Mouse (Mus musculus): ENCODE data around the gene Miga1. TPM values are rescaled to one million over a fixed set of nuclear protein-coding genes. Genes with fewer than 3 reads are reported as not detected.

The Miga1 gene
- polyA plus RNA-seq, 1 experiment from 2014 or later = 21.0 TPM

DNA sequence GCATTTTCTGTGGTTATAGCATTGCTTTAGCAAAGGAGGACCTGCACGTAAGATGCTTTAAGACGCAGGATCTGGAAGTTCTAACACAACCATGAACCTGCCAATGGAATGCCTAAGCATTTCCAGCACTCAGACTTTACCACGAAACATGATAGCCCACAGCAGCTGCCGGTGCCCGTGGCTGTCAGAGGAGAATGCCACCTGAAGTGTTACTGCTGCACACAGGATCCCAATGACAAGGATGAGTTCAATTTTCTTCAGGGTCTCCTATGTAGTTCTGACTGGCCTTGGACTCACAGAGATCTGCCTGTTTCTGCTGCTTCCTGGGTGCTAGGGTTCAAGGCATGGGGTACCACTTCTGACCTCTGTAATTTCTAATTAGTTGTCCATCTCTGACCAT lies 55.4 kb downstream of the Miga1 start:
- Histone ChIP-seq H3K4me1 (ENCODE audit: control insufficient read depth, insufficient read depth, low read length) (no peaks in the 10 kb centered on the region), H3K27ac (ENCODE audit: low read length) (no peak overlapping the region), H3K27me3 (ENCODE audit: control insufficient read depth, insufficient read depth, low read length) (no peaks in the 10 kb centered on the region), H3K9me3 (ENCODE audit: control insufficient read depth, low read depth, low read length) (no peaks in the 10 kb centered on the region), H3K4me2 (replicated peaks; ENCODE audit: low read depth, low read length) (no peak overlapping the region), H3K36me3 (ENCODE audit: control insufficient read depth, insufficient read depth, low read length) (peaks cover 5% of the 10 kb centered on the region; the same call in 1 of the 2 replicates), H3K9ac (replicated peaks; ENCODE audit: low read depth, low read length) (no peak overlapping the region), H3K4me3 (ENCODE audit: low read depth, low read length) (no peak overlapping the region)
- 84% methylated on average over 5 of the region's 5 CpGs for WGBS
- no peak for ATAC-seq (ENCODE audit: insufficient number of reproducible peaks, insufficient read depth, low FRiP score, low read depth)

- H3K9ac ChIP-seq (replicated peaks; ENCODE audit: low read depth, low read length) = no peak overlapping the region
- ATAC-seq (ENCODE audit: insufficient number of reproducible peaks, insufficient read depth, low FRiP score, low read depth) = no peak
- H3K4me2 ChIP-seq (replicated peaks; ENCODE audit: low read depth, low read length) = no peak overlapping the region
- H3K9me3 ChIP-seq (ENCODE audit: control insufficient read depth, low read depth, low read length) = no peaks in the 10 kb centered on the region
- no peak overlapping the region for H3K27ac ChIP-seq (ENCODE audit: low read length)
- H3K4me3 ChIP-seq (ENCODE audit: low read depth, low read length) = no peak overlapping the region
- no peaks in the 10 kb centered on the region for H3K27me3 ChIP-seq (ENCODE audit: control insufficient read depth, insufficient read depth, low read length)
- H3K36me3 ChIP-seq (ENCODE audit: control insufficient read depth, insufficient read depth, low read length) = peaks cover 5% of the 10 kb centered on the region; the same call in 1 of the 2 replicates
- H3K4me1 ChIP-seq (ENCODE audit: control insufficient read depth, insufficient read depth, low read length) = no peaks in the 10 kb centered on the region
- 94% methylated on average over 1 of the region's 1 CpGs for WGBS
Observed at GRCm38 (mm10) chr3:152284306-152284705, 55.9 kb downstream of the Miga1 start.

DNA sequence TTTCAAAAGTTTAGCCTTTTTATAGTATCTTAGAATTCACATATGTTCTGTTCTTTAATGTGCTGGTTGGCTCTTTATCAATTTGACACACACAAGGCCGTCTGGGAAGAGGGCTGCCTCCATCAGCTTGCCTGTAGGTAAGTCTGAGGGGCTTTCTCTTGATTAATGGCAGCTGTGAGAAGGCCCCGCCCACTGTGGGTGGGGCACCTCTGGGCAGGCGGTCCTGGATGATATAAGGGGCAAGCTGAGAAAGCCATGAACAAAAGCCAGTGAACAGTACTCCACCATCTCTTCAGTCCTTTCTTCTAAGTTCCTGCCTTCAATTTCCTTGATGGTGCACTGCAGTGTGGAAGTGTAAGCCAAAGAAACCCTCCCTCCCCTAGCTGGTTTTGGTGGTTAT lies 58.1 kb downstream of the Miga1 start:
- H3K27ac ChIP-seq (ENCODE audit: low read length) = no peak overlapping the region
- no peak overlapping the region for H3K4me2 ChIP-seq (replicated peaks; ENCODE audit: low read depth, low read length)
- H3K4me1 ChIP-seq (ENCODE audit: control insufficient read depth, insufficient read depth, low read length) = no peaks in the 10 kb centered on the region
- H3K9me3 ChIP-seq (ENCODE audit: control insufficient read depth, low read depth, low read length) = no peaks in the 10 kb centered on the region
- H3K9ac ChIP-seq (replicated peaks; ENCODE audit: low read depth, low read length) = no peak overlapping the region
- peaks cover 5% of the 10 kb centered on the region; the same call in 1 of the 2 replicates for H3K36me3 ChIP-seq (ENCODE audit: control insufficient read depth, insufficient read depth, low read length)
- 37% methylated on average over 3 of the region's 3 CpGs for WGBS
- no peak for ATAC-seq (ENCODE audit: insufficient number of reproducible peaks, insufficient read depth, low FRiP score, low read depth)
- H3K27me3 ChIP-seq (ENCODE audit: control insufficient read depth, insufficient read depth, low read length) = no peaks in the 10 kb centered on the region
- H3K4me3 ChIP-seq (ENCODE audit: low read depth, low read length) = no peak overlapping the region

GRCm38 (mm10) chr3:152278431-152278830 lies 61.8 kb downstream of the Miga1 start:
- no peak overlapping the region for H3K4me2 ChIP-seq (replicated peaks; ENCODE audit: low read depth, low read length)
- no peak overlapping the region for H3K4me3 ChIP-seq (ENCODE audit: low read depth, low read length)
- 46% methylated on average over 2 of the region's 2 CpGs for WGBS
- H3K27me3 ChIP-seq (ENCODE audit: control insufficient read depth, insufficient read depth, low read length) = no peaks in the 10 kb centered on the region
- no peaks in the 10 kb centered on the region for H3K9me3 ChIP-seq (ENCODE audit: control insufficient read depth, low read depth, low read length)
- no peak overlapping the region for H3K27ac ChIP-seq (ENCODE audit: low read length)
- H3K9ac ChIP-seq (replicated peaks; ENCODE audit: low read depth, low read length) = no peak overlapping the region
- no peaks in the 10 kb centered on the region for H3K4me1 ChIP-seq (ENCODE audit: control insufficient read depth, insufficient read depth, low read length)
- ATAC-seq (ENCODE audit: insufficient number of reproducible peaks, insufficient read depth, low FRiP score, low read depth) = no peak
- peaks cover 5% of the 10 kb centered on the region; the same call in 1 of the 2 replicates for H3K36me3 ChIP-seq (ENCODE audit: control insufficient read depth, insufficient read depth, low read length)

DNA sequence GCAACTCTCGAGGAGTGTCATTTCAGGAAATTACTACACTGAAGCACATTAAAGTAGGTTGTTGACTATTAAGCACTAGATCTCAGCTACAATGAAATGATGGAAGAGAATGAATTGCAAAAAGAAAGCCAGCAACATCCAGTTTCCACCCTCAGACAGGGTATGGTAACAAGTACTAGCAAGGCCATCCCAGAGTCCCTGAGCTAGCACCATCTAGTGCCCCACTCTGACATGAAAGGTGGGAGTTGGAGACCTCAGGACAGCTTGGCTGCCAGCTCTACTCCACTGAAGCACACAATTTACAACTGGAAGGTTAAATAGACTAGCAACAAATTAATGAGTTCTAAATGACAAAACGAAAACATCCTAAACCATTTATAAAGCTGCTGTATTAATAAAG lies 62.3 kb downstream of the Miga1 start:
- WGBS = 88% methylated on average over 2 of the region's 2 CpGs
- ATAC-seq (ENCODE audit: insufficient number of reproducible peaks, insufficient read depth, low FRiP score, low read depth) = no peak
- no peak overlapping the region for H3K27ac ChIP-seq (ENCODE audit: low read length)
- H3K4me1 ChIP-seq (ENCODE audit: control insufficient read depth, insufficient read depth, low read length) = no peaks in the 10 kb centered on the region
- no peak overlapping the region for H3K9ac ChIP-seq (replicated peaks; ENCODE audit: low read depth, low read length)
- H3K9me3 ChIP-seq (ENCODE audit: control insufficient read depth, low read depth, low read length) = no peaks in the 10 kb centered on the region
- no peak overlapping the region for H3K4me2 ChIP-seq (replicated peaks; ENCODE audit: low read depth, low read length)
- H3K36me3 ChIP-seq (ENCODE audit: control insufficient read depth, insufficient read depth, low read length) = peaks cover 7% of the 10 kb centered on the region; the same call in 1 of the 2 replicates
- H3K4me3 ChIP-seq (ENCODE audit: low read depth, low read length) = no peak overlapping the region
- no peaks in the 10 kb centered on the region for H3K27me3 ChIP-seq (ENCODE audit: control insufficient read depth, insufficient read depth, low read length)

GRCm38 (mm10) chr3:152276935-152277334 lies 63.3 kb downstream of the Miga1 start:
- Histone ChIP-seq H3K9ac (replicated peaks; ENCODE audit: low read depth, low read length) (no peak overlapping the region), H3K36me3 (ENCODE audit: control insufficient read depth, insufficient read depth, low read length) (peaks cover 7% of the 10 kb centered on the region; the same call in 1 of the 2 replicates), H3K27ac (ENCODE audit: low read length) (no peak overlapping the region), H3K9me3 (ENCODE audit: control insufficient read depth, low read depth, low read length) (no peaks in the 10 kb centered on the region), H3K27me3 (ENCODE audit: control insufficient read depth, insufficient read depth, low read length) (no peaks in the 10 kb centered on the region), H3K4me1 (ENCODE audit: control insufficient read depth, insufficient read depth, low read length) (no peaks in the 10 kb centered on the region), H3K4me3 (ENCODE audit: low read depth, low read length) (no peak overlapping the region), H3K4me2 (replicated peaks; ENCODE audit: low read depth, low read length) (no peak overlapping the region)
- ATAC-seq (ENCODE audit: insufficient number of reproducible peaks, insufficient read depth, low FRiP score, low read depth) = no peak
- WGBS = 97% methylated on average over 3 of the region's 3 CpGs

- H3K4me1 ChIP-seq (ENCODE audit: control insufficient read depth, insufficient read depth, low read length) = no peaks in the 10 kb centered on the region
- H3K9ac ChIP-seq (replicated peaks; ENCODE audit: low read depth, low read length) = no peak overlapping the region
- no peaks in the 10 kb centered on the region for H3K27me3 ChIP-seq (ENCODE audit: control insufficient read depth, insufficient read depth, low read length)
- no peak overlapping the region for H3K27ac ChIP-seq (ENCODE audit: low read length)
- peaks cover 7% of the 10 kb centered on the region; the same call in 1 of the 2 replicates for H3K36me3 ChIP-seq (ENCODE audit: control insufficient read depth, insufficient read depth, low read length)
- 77% methylated on average over 8 of the region's 8 CpGs for WGBS
- no peaks in the 10 kb centered on the region for H3K9me3 ChIP-seq (ENCODE audit: control insufficient read depth, low read depth, low read length)
- ATAC-seq (ENCODE audit: insufficient number of reproducible peaks, insufficient read depth, low FRiP score, low read depth) = no peak
- H3K4me3 ChIP-seq (ENCODE audit: low read depth, low read length) = no peak overlapping the region
- H3K4me2 ChIP-seq (replicated peaks; ENCODE audit: low read depth, low read length) = no peak overlapping the region
Observed at GRCm38 (mm10) chr3:152275008-152275407, 65.2 kb downstream of the Miga1 start.

DNA sequence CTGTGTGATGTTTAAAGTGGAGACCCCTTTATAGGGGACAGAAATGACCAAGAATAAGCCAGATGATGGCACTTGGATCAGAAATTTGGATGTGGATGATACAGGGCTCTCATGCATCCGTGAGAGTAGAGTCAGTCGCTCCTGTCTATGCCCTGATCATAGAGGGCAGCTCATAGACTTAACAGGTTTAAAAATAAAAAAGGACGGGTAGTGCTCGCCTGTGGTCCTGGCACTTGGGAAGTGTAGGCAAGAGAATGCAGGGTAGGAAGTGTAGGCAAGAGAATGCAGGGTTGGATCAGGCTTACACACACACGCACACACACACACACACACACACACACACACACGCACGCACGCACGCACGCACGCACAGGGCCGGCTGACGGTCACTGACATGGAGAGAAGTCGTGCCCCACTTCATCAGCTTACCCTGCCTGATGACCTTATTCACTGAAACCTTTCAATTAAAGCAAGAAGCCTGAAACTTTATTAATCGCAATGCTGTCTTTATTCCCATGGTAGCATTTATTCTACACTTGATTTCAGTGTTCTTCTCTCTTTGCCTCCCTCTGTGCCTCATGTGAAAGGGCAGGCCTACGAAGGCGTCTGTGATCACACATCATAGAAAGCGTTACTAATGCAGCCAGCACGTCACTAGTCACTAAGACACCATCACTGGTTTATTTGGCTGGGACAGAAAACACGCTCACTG lies 67.1 kb downstream of the Miga1 start:
- no peak overlapping the region for H3K4me3 ChIP-seq (ENCODE audit: low read depth, low read length)
- H3K27me3 ChIP-seq (ENCODE audit: control insufficient read depth, insufficient read depth, low read length) = no peaks in the 10 kb centered on the region
- 90% methylated on average over 20 of the region's 20 CpGs for WGBS
- ATAC-seq (ENCODE audit: insufficient number of reproducible peaks, insufficient read depth, low FRiP score, low read depth) = no peak
- no peak overlapping the region for H3K4me2 ChIP-seq (replicated peaks; ENCODE audit: low read depth, low read length)
- H3K36me3 ChIP-seq (ENCODE audit: control insufficient read depth, insufficient read depth, low read length) = peaks cover 7% of the 10 kb centered on the region; the same call in 1 of the 2 replicates
- H3K9ac ChIP-seq (replicated peaks; ENCODE audit: low read depth, low read length) = no peak overlapping the region
- H3K4me1 ChIP-seq (ENCODE audit: control insufficient read depth, insufficient read depth, low read length) = no peaks in the 10 kb centered on the region
- no peaks in the 10 kb centered on the region for H3K9me3 ChIP-seq (ENCODE audit: control insufficient read depth, low read depth, low read length)
- H3K27ac ChIP-seq (ENCODE audit: low read length) = no peak overlapping the region

- Histone ChIP-seq H3K9ac (replicated peaks; ENCODE audit: low read depth, low read length) (no peak overlapping the region), H3K27ac (ENCODE audit: low read length) (no peak overlapping the region), H3K9me3 (ENCODE audit: control insufficient read depth, low read depth, low read length) (no peaks in the 10 kb centered on the region), H3K36me3 (ENCODE audit: control insufficient read depth, insufficient read depth, low read length) (peaks cover 7% of the 10 kb centered on the region; the same call in 1 of the 2 replicates), H3K4me1 (ENCODE audit: control insufficient read depth, insufficient read depth, low read length) (no peaks in the 10 kb centered on the region), H3K4me3 (ENCODE audit: low read depth, low read length) (no peak overlapping the region), H3K27me3 (ENCODE audit: control insufficient read depth, insufficient read depth, low read length) (no peaks in the 10 kb centered on the region), H3K4me2 (replicated peaks; ENCODE audit: low read depth, low read length) (no peak overlapping the region)
- WGBS = 75% methylated on average over 6 of the region's 6 CpGs
- no peak for ATAC-seq (ENCODE audit: insufficient number of reproducible peaks, insufficient read depth, low FRiP score, low read depth)
Observed at GRCm38 (mm10) chr3:152271876-152272275, 68.3 kb downstream of the Miga1 start.

Data from stomach, embryonic 14.5 days (tissue).